Mouse (Mus musculus): Measurements from ENCODE around the gene Samd13. TPM values are rescaled to one million over a fixed set of nuclear protein-coding genes. Genes with fewer than 3 reads are reported as not detected.

Samd13 gene
- 0.66 and 1.2 TPM in 2 replicates for polyA plus RNA-seq (2014; fragmentation: Nextera tagmentation; extraction: Ambion mirVana)

DNA sequence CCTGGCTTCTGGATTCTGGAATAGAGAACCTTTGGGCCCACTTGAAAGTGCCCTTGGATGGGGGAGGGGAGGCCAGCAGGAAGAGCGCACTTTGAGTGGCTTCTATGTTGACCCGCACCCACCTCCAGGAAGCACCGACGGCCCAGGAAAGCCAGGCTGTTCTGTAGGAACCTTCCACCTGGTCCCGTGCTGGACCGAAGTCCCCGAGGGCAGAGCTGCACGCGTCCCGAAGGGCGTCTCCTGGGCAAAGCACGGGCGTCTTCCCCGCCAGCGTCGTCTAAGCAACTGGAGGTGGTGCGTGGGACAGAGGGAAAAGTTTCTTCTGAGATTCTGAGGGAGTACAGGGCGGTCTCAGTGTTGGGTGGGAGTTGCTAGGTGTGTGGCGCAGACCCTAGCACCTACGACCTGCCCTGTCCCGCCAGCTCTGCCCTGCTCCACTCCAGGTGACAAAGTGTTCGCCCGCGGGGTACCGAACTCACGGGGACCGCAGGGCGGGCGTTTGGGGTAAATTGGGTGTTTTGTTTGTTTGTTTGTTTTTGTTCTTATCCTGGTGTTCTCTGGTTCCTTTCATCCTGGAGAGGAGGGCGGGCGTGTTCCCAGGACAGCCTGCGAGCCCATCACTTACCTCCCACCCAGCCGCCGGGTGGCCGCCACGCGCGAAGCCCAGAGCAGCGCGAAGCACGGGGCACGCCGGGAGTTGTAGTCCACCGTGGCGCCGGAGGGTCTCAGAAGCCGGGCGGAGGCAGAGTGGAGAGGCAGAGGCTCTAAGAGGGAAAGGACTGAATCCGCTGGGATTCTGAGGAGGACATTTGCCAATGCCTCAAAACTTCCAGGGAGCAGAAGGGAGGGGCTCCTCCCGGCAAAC lies at the start of gene Samd13:
Gene Samd13 (minus strand): TSS at position 782 of the 865 bp plus-strand sequence.
- H3K9ac ChIP-seq, result peak within 1 kb of the TSS; percentile 64
- H3K4me2 ChIP-seq, result peak within 1 kb of the TSS; percentile 94
- no peaks in the 10 kb centered on the region for H3K36me3 ChIP-seq (ENCODE audit: insufficient read depth)
- peak within 1 kb of the TSS; percentile 42 for H3K4me3 ChIP-seq (ENCODE audit: low read depth, low read length)
- no peaks in the 10 kb centered on the region for H3K9me3 ChIP-seq (ENCODE audit: low read depth, low read length)
- H3K4me1 ChIP-seq (ENCODE audit: insufficient read depth), result peaks cover 5% of the 10 kb centered on the region; the same call in 1 of the 2 replicates
- no peak within 1 kb of the TSS for H3K27ac ChIP-seq (ENCODE audit: low read depth)
- 2% methylated on average over 50 of the region's 50 CpGs for WGBS
- no peak for TF ChIP-seq CTCF (IDR thresholded peaks at IDR 0.05; ENCODE audit: low read depth)
- DNase-seq (peak; percentile 88), ATAC-seq (ENCODE audit: insufficient read depth) (peak; percentile 94)
- H3K27me3 ChIP-seq (ENCODE audit: insufficient read depth, low read length), result no peaks in the 10 kb centered on the region

DNA sequence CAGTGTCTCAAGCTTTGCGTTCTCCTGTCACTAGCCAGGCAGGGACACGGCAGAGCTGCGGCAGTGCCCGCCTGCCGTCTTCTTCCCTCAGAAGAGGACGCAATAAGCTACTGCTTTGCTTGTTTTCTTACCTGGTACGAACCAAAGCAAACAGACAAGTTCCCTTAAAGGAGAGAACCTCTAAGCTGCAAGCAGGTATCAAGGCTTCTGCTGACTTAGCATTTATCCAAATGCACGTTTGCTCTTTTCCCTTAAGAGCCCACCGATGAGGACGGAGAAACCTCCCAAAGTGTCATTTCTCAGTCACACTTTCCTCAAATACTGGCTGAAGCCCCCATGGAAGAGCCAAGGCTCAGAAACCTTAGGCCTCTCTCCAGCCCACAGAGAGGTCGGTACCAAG lies 46.1 kb upstream of the Samd13 start:
- H3K4me2 ChIP-seq, result no peak overlapping the region
- 87% methylated on average over 11 of the region's 11 CpGs for WGBS
- no peak overlapping the region for H3K27ac ChIP-seq (ENCODE audit: low read depth)
- DNase-seq (no peak), ATAC-seq (ENCODE audit: insufficient read depth) (no peak)
- no peak overlapping the region for H3K9ac ChIP-seq
- H3K36me3 ChIP-seq (ENCODE audit: insufficient read depth), result peaks cover 38% of the 10 kb centered on the region
- TF ChIP-seq CTCF (IDR thresholded peaks at IDR 0.05; ENCODE audit: low read depth), result no peak
- H3K4me3 ChIP-seq (ENCODE audit: low read depth, low read length), result no peak overlapping the region
- H3K4me1 ChIP-seq (ENCODE audit: insufficient read depth), result no peaks in the 10 kb centered on the region
- no peaks in the 10 kb centered on the region; the same call in 1 of the 2 replicates for H3K9me3 ChIP-seq (ENCODE audit: low read depth, low read length)
- H3K27me3 ChIP-seq (ENCODE audit: insufficient read depth, low read length), result no peaks in the 10 kb centered on the region

GRCm38 (mm10) chr3:146723037-146723436 lies 37.6 kb upstream of the Samd13 start:
- H3K27me3 ChIP-seq (ENCODE audit: insufficient read depth, low read length), result no peaks in the 10 kb centered on the region
- TF ChIP-seq CTCF (IDR thresholded peaks at IDR 0.05; ENCODE audit: low read depth), result no peak
- H3K36me3 ChIP-seq (ENCODE audit: insufficient read depth), result 0 out of 2 replicates have a peak, but pooled peaks cover 6% of the 10 kb centered on the region
- H3K27ac ChIP-seq (ENCODE audit: low read depth), result no peak overlapping the region
- H3K4me3 ChIP-seq (ENCODE audit: low read depth, low read length), result no peak overlapping the region
- DNase-seq (peak; percentile 13), ATAC-seq (ENCODE audit: insufficient read depth) (no peak)
- H3K9me3 ChIP-seq (ENCODE audit: low read depth, low read length), result peaks cover 7% of the 10 kb centered on the region; the same call in 1 of the 2 replicates
- H3K9ac ChIP-seq, result no peak overlapping the region
- H3K4me2 ChIP-seq, result no peak overlapping the region
- no peaks in the 10 kb centered on the region for H3K4me1 ChIP-seq (ENCODE audit: insufficient read depth)
- 53% methylated on average over 3 of the region's 3 CpGs for WGBS

GRCm38 (mm10) chr3:146719696-146720095 lies 34.3 kb upstream of the Samd13 start:
- no peaks in the 10 kb centered on the region for H3K9me3 ChIP-seq (ENCODE audit: low read depth, low read length)
- no peak for DNase-seq

DNA sequence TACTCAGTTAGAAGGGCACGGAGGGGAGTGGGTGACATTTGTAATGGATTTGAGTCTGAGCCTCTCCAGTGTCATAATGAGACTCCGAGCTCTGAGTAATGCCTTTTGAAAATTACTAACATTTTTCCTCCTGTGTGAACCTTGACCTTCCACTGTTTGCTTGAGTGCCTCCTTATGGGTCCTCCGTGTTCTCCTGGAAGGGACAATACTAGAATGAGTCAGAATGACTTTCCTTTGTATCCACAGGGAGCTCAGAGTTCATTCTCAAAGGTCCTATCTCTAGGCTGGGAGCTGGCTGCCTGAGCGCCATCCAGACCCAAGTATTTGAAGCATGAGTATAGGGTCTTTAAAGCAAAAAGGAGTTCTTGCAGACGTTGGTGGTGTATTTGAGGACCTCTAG lies 32.9 kb upstream of the Samd13 start:
- Histone ChIP-seq H3K4me2 (no peak overlapping the region), H3K27me3 (ENCODE audit: insufficient read depth, low read length) (no peaks in the 10 kb centered on the region), H3K9ac (no peak overlapping the region), H3K4me1 (ENCODE audit: insufficient read depth) (no peaks in the 10 kb centered on the region), H3K4me3 (ENCODE audit: low read depth, low read length) (no peak overlapping the region), H3K9me3 (ENCODE audit: low read depth, low read length) (no peaks in the 10 kb centered on the region), H3K36me3 (ENCODE audit: insufficient read depth) (no peaks in the 10 kb centered on the region), H3K27ac (ENCODE audit: low read depth) (no peak overlapping the region)
- DNase-seq (no peak), ATAC-seq (ENCODE audit: insufficient read depth) (no peak)
- no peak for TF ChIP-seq CTCF (IDR thresholded peaks at IDR 0.05; ENCODE audit: low read depth)
- WGBS, result 61% methylated on average over 5 of the region's 5 CpGs

More at GRCm38 (mm10) chr3:146719696-146720095, 34.3 kb upstream of the Samd13 start:
- no peak for ATAC-seq (ENCODE audit: insufficient read depth)
- no peak overlapping the region for H3K27ac ChIP-seq (ENCODE audit: low read depth)
- H3K36me3 ChIP-seq (ENCODE audit: insufficient read depth), result no peaks in the 10 kb centered on the region
- H3K4me2 ChIP-seq, result no peak overlapping the region
- H3K9ac ChIP-seq, result no peak overlapping the region
- no peaks in the 10 kb centered on the region for H3K4me1 ChIP-seq (ENCODE audit: insufficient read depth)
- 55% methylated on average over 4 of the region's 4 CpGs for WGBS
- no peak overlapping the region for H3K4me3 ChIP-seq (ENCODE audit: low read depth, low read length)
- no peak for TF ChIP-seq CTCF (IDR thresholded peaks at IDR 0.05; ENCODE audit: low read depth)
- no peaks in the 10 kb centered on the region for H3K27me3 ChIP-seq (ENCODE audit: insufficient read depth, low read length)

DNA sequence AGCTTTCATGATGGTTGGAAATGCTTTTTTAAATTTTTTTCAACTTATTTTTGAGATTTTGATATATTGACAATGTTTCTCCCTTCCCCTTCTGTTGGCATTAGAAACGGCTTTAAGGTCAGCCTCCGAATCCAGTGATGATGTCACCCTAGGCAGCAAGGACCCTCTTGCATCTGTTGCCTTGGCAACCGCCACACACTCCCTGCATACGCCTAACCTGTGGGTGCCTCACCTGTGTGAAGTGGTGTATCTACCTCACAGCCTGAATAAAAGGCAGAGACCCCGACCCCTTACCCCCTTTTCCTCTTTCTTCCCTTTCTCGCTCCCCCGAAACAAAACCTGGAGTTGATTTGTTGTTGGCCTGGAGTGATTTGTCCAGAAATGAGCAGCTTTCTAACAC lies 26.9 kb upstream of the Samd13 start:
- no peak for TF ChIP-seq CTCF (IDR thresholded peaks at IDR 0.05; ENCODE audit: low read depth)
- ATAC-seq (ENCODE audit: insufficient read depth), result no peak
- Histone ChIP-seq H3K4me3 (ENCODE audit: low read depth, low read length) (no peak overlapping the region), H3K27me3 (ENCODE audit: insufficient read depth, low read length) (no peaks in the 10 kb centered on the region), H3K36me3 (ENCODE audit: insufficient read depth) (no peaks in the 10 kb centered on the region), H3K9me3 (ENCODE audit: low read depth, low read length) (no peaks in the 10 kb centered on the region), H3K9ac (no peak overlapping the region), H3K27ac (ENCODE audit: low read depth) (no peak overlapping the region), H3K4me1 (ENCODE audit: insufficient read depth) (no peaks in the 10 kb centered on the region), H3K4me2 (no peak overlapping the region)
- DNase-seq, result no peak
- WGBS, result 62% methylated on average over 7 of the region's 7 CpGs

- H3K27me3 ChIP-seq (ENCODE audit: insufficient read depth, low read length), result no peaks in the 10 kb centered on the region
- H3K9ac ChIP-seq, result no peak overlapping the region
- H3K4me3 ChIP-seq (ENCODE audit: low read depth, low read length), result no peak overlapping the region
- H3K36me3 ChIP-seq (ENCODE audit: insufficient read depth), result no peaks in the 10 kb centered on the region
- H3K4me1 ChIP-seq (ENCODE audit: insufficient read depth), result no peaks in the 10 kb centered on the region
- no peak overlapping the region for H3K4me2 ChIP-seq
- ATAC-seq (ENCODE audit: insufficient read depth), result no peak
- H3K9me3 ChIP-seq (ENCODE audit: low read depth, low read length), result no peaks in the 10 kb centered on the region
- H3K27ac ChIP-seq (ENCODE audit: low read depth), result no peak overlapping the region
- no peak for TF ChIP-seq CTCF (IDR thresholded peaks at IDR 0.05; ENCODE audit: low read depth)
- DNase-seq, result no peak
- 59% methylated on average over 6 of the region's 6 CpGs for WGBS
These were observed 26.2 kb upstream of the Samd13 start for GRCm38 (mm10) chr3:146711559-146711958.
